13 mouse cellular contexts compared by ENCODE assay signal in genomic region chr4:153208822-153209221, GRCm38 (mm10).
"Had no signal": no experiment of that assay in that cellular context is flagged by ENCODE, and none has a peak within 500 bp of the region (broad histone marks: within the 10 kb centered on the region; RNA-seq: fewer than 3 reads in every experiment).

No protein-coding gene starts in this region.

- H3K9ac ChIP-seq: limb, embryonic 12.5 days; liver, embryonic 13.5 days; liver, postnatal 0 days; stomach, embryonic 15.5 days had no signal

- DNase-seq: kidney, adult 2 months; kidney, postnatal 36 days; layer of hippocampus, adult 9-11 months; layer of hippocampus, postnatal 36 days; liver; liver, embryonic 13.5 days; liver, postnatal 0 days; right cerebral cortex, postnatal 14 days; thymus, adult 2 months; thymus, postnatal 25 days had no signal

- H3K4me1 ChIP-seq: liver, embryonic 13.5 days; stomach, embryonic 15.5 days had no signal

- H3K4me2 ChIP-seq: limb, embryonic 12.5 days; liver, embryonic 13.5 days; stomach, embryonic 15.5 days had no signal

- ATAC-seq: liver, postnatal 0 days had no signal

- H3K4me3 ChIP-seq: limb, embryonic 12.5 days; liver, embryonic 13.5 days; stomach, embryonic 15.5 days had no signal

- H3K27me3 ChIP-seq: liver, embryonic 13.5 days; stomach, embryonic 15.5 days had no signal

- H3K27ac ChIP-seq: limb, embryonic 12.5 days; liver, embryonic 13.5 days; macrophage; stomach, embryonic 15.5 days had no signal

- H3K36me3 ChIP-seq: limb, embryonic 12.5 days; liver, embryonic 13.5 days; stomach, embryonic 15.5 days had no signal

- H3K9me3 ChIP-seq: limb, embryonic 12.5 days; liver, embryonic 13.5 days; stomach, embryonic 15.5 days had no signal
